Mouse (Mus musculus): ENCODE results near the gene Taar3. TPM values are rescaled to one million over a fixed set of nuclear protein-coding genes. Genes with fewer than 3 reads are reported as not detected.

The Taar3 gene
- not detected for polyA plus RNA-seq (2014; fragmentation: Illumina TruSeq; extraction: RNeasy Lipid Tissue Mini Kit (QIAGEN cat#74804); ENCODE audit: low read depth, low replicate concordance)

DNA sequence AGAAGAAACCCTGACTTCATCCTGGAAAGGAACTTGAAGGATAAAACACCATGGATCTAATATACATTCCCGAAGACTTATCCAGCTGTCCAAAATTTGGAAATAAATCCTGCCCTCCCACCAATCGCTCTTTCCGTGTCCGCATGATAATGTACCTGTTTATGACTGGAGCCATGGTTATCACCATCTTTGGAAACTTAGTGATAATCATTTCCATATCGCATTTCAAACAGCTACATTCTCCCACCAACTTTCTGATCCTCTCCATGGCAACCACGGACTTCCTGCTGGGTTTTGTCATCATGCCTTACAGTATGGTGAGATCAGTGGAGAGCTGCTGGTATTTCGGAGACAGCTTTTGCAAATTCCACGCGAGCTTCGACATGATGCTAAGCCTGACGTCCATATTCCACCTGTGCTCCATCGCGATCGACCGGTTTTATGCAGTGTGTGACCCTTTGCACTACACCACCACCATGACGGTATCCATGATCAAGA lies at the start of gene Taar3:
Taar3 (plus strand) TSS at position 51 of the 498 bp plus-strand sequence.

GRCm38 (mm10) chr10:23920056-23920455 lies 29.3 kb upstream of the Taar3 start, which contains the start of gene Taar1:
Gene Taar1 (plus strand): TSS chr10:23920356.

DNA sequence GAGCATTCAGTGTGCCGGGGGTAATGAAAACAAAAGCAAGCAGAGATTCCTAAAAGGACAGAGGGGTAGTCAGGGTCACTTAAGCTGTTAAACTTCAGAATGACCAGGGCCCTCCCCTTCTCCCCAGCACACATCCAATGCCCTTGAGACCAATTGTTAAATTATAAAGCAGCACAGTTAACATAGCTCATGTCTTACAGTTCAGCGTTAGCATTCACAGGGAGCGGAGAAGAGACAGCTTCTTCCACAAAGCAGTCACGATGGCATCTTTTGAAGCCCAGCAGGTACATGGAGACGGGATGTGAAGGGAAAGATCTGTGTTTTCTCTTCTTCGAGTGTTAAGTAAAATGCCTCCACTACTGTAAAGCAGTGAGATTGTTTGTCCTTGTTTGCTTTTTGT lies 11.0 kb upstream of the Taar3 start, which contains the start of gene Taar2:
Taar2 (plus strand) TSS at position 261 of the 400 bp plus-strand sequence.

DNA sequence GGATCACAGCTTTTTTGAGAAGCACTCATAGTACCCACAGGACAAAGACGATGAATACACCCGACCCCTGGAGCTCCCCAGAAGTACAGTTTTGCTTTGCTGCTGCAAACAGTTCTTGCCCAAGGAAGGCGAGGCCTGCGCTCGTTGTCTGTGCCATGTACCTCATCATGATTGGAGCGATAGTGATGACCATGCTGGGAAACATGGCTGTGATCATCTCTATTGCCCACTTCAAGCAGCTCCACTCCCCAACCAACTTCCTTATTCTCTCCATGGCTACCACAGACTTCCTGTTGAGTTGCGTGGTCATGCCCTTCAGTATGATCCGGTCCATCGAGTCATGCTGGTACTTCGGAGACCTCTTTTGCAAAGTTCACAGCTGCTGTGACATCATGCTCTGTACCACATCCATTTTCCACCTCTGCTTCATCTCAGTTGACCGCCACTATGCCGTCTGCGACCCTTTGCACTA lies 11.1 kb downstream of the Taar3 start, which contains the start of gene Taar4:
Taar4 (plus strand) TSS at position 51 of the 472 bp plus-strand sequence.

DNA sequence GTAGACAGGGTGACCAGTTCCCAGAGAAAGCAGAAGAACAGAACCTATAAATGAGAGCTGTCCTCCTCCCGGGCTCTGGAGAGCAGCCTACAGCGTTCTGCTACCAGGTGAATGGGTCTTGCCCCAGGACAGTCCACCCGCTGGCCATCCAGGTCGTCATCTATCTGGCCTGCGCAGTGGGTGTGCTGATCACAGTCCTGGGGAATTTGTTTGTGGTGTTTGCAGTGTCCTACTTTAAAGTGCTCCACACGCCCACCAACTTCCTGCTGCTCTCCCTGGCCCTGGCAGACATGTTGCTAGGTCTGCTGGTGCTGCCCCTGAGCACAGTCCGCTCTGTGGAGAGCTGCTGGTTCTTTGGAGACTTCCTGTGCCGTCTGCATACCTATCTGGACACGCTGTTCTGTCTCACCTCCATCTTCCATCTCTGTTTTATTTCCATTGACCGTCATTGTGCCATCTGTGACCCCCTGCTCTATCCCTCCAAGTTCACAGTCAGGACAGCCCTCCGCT lies 21.4 kb downstream of the Taar3 start, which contains the start of gene Taar5:
Taar5 (plus strand) TSS at position 51 of the 510 bp plus-strand sequence.

GRCm38 (mm10) chr10:23985546-23985945 lies 36.2 kb downstream of the Taar3 start, which contains the start of gene Taar6:
Gene Taar6 (minus strand): TSS chr10:23985646.

GRCm38 (mm10) chr10:23993381-23993780 lies 44.0 kb downstream of the Taar3 start, which contains the start of gene Taar7a:
Gene Taar7a (minus strand): TSS chr10:23993481.

DNA sequence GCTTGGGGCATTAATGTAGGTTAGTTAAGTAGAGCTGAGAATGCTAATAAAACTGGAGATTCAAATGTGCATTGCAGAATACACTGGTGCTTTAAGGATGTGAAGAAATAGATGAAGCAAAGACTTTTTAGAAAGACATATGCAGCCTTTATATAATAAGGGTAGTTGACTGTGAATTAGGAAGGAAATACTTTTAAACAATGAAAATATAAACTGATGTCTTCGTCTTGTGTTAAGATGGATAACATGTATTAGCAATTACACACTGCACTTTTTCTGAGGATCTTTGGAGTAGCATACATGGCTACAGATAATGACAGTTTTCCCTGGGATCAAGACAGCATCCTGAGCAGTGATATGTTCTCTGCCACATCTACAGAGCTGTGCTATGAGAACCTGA lies 50.3 kb downstream of the Taar3 start, which contains the start of gene Taar7b:
Taar7b (plus strand) TSS at position 301 of the 400 bp plus-strand sequence.

Other genes with a start within 250 kb of the Taar3 start
- 189 TPM for gene Rps12, start 162.3 kb upstream of the Taar3 start, polyA plus RNA-seq (2014; fragmentation: Illumina TruSeq; extraction: RNeasy Lipid Tissue Mini Kit (QIAGEN cat#74804); ENCODE audit: low read depth, low replicate concordance)
- gene Slc18b1, start 152.6 kb upstream of the Taar3 start, polyA plus RNA-seq (2014; fragmentation: Illumina TruSeq; extraction: RNeasy Lipid Tissue Mini Kit (QIAGEN cat#74804); ENCODE audit: low read depth, low replicate concordance): 2.9 TPM
- gene Vnn3, start 98.1 kb upstream of the Taar3 start, polyA plus RNA-seq (2014; fragmentation: Illumina TruSeq; extraction: RNeasy Lipid Tissue Mini Kit (QIAGEN cat#74804); ENCODE audit: low read depth, low replicate concordance): 0.73 TPM
- 1.8 TPM for gene Vnn1, start 54.9 kb upstream of the Taar3 start, polyA plus RNA-seq (2014; fragmentation: Illumina TruSeq; extraction: RNeasy Lipid Tissue Mini Kit (QIAGEN cat#74804); ENCODE audit: low read depth, low replicate concordance)
- not detected for gene Taar1, start 29.2 kb upstream of the Taar3 start, polyA plus RNA-seq (2014; fragmentation: Illumina TruSeq; extraction: RNeasy Lipid Tissue Mini Kit (QIAGEN cat#74804); ENCODE audit: low read depth, low replicate concordance)
- not detected for gene Taar2, start 11.0 kb upstream of the Taar3 start, polyA plus RNA-seq (2014; fragmentation: Illumina TruSeq; extraction: RNeasy Lipid Tissue Mini Kit (QIAGEN cat#74804); ENCODE audit: low read depth, low replicate concordance)
- not detected for gene Taar4, start 10.9 kb downstream of the Taar3 start, polyA plus RNA-seq (2014; fragmentation: Illumina TruSeq; extraction: RNeasy Lipid Tissue Mini Kit (QIAGEN cat#74804); ENCODE audit: low read depth, low replicate concordance)
- gene Taar5, start 21.1 kb downstream of the Taar3 start, polyA plus RNA-seq (2014; fragmentation: Illumina TruSeq; extraction: RNeasy Lipid Tissue Mini Kit (QIAGEN cat#74804); ENCODE audit: low read depth, low replicate concordance): not detected
- not detected for gene Taar6, start 36.1 kb downstream of the Taar3 start, polyA plus RNA-seq (2014; fragmentation: Illumina TruSeq; extraction: RNeasy Lipid Tissue Mini Kit (QIAGEN cat#74804); ENCODE audit: low read depth, low replicate concordance)
- not detected for gene Taar7a, start 43.9 kb downstream of the Taar3 start, polyA plus RNA-seq (2014; fragmentation: Illumina TruSeq; extraction: RNeasy Lipid Tissue Mini Kit (QIAGEN cat#74804); ENCODE audit: low read depth, low replicate concordance)
- gene Taar7b, start 50.4 kb downstream of the Taar3 start, polyA plus RNA-seq (2014; fragmentation: Illumina TruSeq; extraction: RNeasy Lipid Tissue Mini Kit (QIAGEN cat#74804); ENCODE audit: low read depth, low replicate concordance): not detected
- not detected for gene Taar7d, start 77.7 kb downstream of the Taar3 start, polyA plus RNA-seq (2014; fragmentation: Illumina TruSeq; extraction: RNeasy Lipid Tissue Mini Kit (QIAGEN cat#74804); ENCODE audit: low read depth, low replicate concordance)
- not detected for gene Taar7e, start 88.1 kb downstream of the Taar3 start, polyA plus RNA-seq (2014; fragmentation: Illumina TruSeq; extraction: RNeasy Lipid Tissue Mini Kit (QIAGEN cat#74804); ENCODE audit: low read depth, low replicate concordance)
- gene Taar7f, start 100.0 kb downstream of the Taar3 start, polyA plus RNA-seq (2014; fragmentation: Illumina TruSeq; extraction: RNeasy Lipid Tissue Mini Kit (QIAGEN cat#74804); ENCODE audit: low read depth, low replicate concordance): not detected
- gene Taar8a, start 126.9 kb downstream of the Taar3 start, polyA plus RNA-seq (2014; fragmentation: Illumina TruSeq; extraction: RNeasy Lipid Tissue Mini Kit (QIAGEN cat#74804); ENCODE audit: low read depth, low replicate concordance): not detected
- not detected for gene Taar8b, start 142.7 kb downstream of the Taar3 start, polyA plus RNA-seq (2014; fragmentation: Illumina TruSeq; extraction: RNeasy Lipid Tissue Mini Kit (QIAGEN cat#74804); ENCODE audit: low read depth, low replicate concordance)
- gene Taar8c, start 152.4 kb downstream of the Taar3 start, polyA plus RNA-seq (2014; fragmentation: Illumina TruSeq; extraction: RNeasy Lipid Tissue Mini Kit (QIAGEN cat#74804); ENCODE audit: low read depth, low replicate concordance): not detected
- not detected for gene Taar9, start 160.0 kb downstream of the Taar3 start, polyA plus RNA-seq (2014; fragmentation: Illumina TruSeq; extraction: RNeasy Lipid Tissue Mini Kit (QIAGEN cat#74804); ENCODE audit: low read depth, low replicate concordance)
- gene Stx7, start 199.7 kb downstream of the Taar3 start, polyA plus RNA-seq (2014; fragmentation: Illumina TruSeq; extraction: RNeasy Lipid Tissue Mini Kit (QIAGEN cat#74804); ENCODE audit: low read depth, low replicate concordance): 25.0 TPM

Data from testis, adult 10 weeks (tissue).